Mouse (Mus musculus): ENCODE measurements around the gene Gm49630.
"Not testable (repeated sequence)": the region's sequence is repeated elsewhere in the genome, so short reads cannot be mapped to it uniquely, and the experiment has no call there.

The Gm49630 gene

DNA sequence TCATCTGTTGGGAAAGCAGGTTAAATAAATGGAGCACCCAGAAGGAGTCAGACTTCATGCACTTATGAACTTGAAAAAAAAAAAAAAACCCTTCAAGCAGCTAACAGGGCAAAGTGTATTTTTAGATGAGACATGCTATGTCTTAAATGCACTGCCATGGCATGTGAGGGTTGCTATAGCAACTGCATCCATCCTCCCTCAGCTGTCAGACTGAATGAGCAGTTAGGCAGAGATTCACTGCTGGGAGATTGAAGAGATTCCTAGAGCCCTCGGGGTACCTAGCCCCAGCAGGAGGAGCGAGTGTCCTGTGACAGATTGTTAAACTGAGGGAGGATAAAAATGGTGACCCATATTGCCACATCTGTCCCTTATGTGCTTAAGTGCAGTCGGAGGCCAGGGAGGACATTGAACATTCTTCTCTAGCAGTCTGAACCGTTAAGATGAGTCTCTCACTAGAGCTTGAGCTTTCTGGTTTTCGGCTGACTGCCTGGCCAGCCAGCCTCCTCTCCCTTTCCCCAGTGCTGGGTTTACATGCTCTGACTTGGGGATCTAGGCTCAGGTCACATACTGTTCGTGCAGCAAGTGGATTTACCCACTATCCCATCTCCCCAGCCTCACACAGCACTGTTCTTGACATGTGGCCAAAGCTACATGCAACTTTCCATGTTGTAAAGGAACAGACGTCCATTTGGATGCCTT, 5.0 kb downstream of the Gm49630 start:
- not testable (repeated sequence) for DNase-seq (ENCODE audit: low spot score)

DNA sequence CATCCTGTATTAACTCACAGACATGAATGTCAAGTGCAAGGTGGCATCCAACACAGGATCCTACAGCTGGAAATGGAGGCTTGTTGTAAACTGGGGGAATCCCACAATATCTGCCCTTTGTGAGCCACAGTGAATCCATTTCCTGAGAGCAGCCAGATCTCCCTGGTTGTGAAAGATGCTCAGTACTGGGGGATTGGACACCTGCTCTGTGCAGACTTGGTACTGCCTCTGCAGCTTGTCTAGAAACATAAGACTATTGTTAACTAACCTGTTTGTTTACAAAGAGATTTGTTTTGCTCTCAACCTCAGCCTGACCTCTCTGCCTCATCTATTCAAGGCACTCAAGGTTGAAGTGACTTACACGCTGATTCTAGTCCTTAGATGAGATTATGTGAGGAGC, 5.5 kb downstream of the Gm49630 start:
- not testable (repeated sequence) for DNase-seq (ENCODE audit: low spot score)

DNA sequence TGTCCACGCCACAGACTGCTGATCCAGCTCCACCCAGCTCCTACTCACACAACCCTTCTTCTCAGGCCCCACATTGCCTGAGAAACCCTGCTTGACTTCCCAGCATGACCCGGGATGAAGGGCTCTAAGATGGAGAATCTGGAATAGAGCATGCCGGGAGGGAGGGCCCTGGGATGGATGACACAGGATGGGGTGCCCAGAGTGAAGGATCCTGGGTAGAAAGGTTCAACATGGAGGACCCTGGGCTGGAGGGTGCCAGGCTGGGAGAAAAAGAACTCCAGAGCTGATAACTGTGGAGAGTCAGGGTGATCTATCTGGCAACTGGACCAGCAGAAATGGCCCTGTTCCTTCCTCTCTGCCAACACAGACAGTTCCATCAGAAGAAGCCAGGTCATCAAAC, 6.2 kb downstream of the Gm49630 start:
- not testable (repeated sequence) for DNase-seq (ENCODE audit: low spot score)

DNA sequence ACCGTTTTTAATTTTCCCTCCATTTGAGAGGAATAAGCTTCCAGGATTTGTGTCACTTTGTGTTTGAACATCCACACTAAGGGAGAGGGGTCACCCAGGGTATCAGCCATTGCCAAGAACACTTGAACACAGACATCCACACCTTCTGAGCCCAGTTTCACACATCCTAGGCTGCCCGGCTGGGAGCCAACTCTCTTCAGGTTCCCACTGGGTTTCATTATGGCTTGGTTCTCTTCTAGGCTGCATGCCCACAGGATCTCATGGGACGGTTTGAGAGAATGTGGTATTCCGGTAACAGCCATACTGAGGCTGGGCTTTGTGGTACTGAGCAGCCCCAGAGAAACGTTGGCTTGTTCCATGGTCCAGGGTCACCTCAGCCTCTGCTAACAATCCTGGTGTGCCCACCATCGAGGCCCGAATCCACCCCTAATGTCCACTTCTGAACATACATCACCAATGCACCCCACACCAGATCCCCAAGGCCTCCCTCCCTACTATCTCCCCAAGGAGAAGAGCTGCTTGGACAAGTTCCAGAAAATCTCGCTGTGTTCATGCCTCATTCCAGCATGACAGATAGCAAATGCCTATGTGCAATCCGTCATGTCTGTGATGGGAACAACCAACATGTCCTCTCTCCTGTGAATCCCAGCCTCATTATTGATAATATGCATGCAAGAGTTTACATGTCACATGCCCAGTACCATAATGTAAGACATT, 10.9 kb downstream of the Gm49630 start:
- not testable (repeated sequence) for DNase-seq (ENCODE audit: low spot score)

DNA sequence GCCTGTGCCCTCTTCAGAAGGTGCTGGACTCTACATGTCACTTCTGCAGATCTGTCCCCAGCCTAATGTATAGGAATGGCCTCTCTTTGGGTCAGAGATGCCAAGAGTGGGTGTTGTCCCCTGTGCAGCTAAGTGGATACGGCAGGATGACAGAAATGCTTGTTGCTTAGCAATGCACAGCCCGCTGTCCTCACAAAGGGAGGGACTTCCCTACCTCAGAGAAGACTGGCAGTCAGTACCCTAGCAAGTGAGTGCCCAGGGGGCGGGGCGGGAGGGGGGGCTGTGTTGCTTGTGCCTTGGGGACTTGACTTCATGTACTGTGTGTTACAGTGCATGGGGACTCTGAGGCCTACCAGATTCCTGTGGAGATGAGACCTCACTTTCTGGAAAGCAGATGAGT, 12.0 kb downstream of the Gm49630 start:
- not testable (repeated sequence) for DNase-seq (ENCODE audit: low spot score)

DNA sequence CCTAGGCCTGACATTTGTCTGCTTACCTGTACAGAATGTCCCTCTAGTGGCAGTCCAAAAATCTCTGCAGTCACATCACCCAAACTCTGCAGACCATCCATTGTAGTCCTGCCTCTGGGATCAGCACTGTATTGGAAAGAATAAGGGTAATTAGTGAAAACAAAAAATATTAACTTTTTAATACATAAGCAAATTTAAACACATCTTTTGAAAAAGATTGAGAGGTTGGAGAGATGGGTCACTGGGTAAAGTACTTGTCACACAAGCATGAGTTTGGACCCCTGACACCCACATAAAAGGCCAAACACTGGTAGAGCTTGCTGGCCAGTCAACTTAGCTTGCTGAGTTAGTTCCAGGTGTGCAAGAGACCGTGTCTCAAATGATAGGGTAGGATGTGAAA, 19.2 kb downstream of the Gm49630 start, which contains the start of gene Ttll2:
TSS of gene Ttll2 (minus strand) at position 101 of the 400 bp plus-strand sequence.
- DNase-seq (ENCODE audit: low spot score), result not testable (repeated sequence)

DNA sequence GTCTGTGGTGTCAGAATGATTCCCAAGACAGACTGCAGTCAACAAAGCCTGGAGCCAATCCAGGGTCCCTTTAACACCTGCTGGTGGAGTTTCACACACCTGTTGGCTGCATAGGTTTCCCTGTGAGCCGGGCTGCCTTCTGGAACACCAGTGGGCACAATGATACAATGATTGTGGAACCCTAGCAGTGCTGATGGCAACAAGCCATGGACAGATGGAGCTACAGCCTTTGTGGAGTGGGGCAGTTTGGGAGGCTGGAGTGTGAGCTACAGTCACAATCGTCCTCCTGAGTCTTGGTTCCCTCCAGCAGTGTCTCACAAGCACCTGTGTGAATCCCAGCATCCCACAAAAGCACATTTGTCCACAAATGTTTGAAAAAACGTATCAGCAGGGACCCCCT, 23.0 kb downstream of the Gm49630 start:
- DNase-seq (ENCODE audit: low spot score), result not testable (repeated sequence)

DNA sequence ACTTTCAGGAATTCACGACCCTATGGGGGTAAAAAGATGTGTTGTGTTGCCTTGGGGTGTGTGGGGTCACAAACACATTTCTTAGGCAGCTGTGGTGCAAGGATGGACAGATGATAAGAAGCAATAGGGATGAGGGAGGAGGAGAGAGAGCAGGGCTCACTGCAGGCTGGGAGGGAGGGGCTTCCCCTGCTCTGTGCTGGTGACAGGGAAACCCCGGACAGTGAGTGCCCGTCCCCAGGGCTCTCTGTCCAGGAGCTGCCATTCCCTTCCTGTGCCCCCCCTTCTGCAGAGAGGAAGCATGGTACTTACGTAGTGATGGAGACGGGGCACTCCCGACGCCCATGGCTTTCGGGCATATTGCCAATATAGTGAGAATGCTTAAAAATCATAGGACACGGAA, 34.4 kb downstream of the Gm49630 start:
- not testable (repeated sequence) for DNase-seq (ENCODE audit: low spot score)

DNA sequence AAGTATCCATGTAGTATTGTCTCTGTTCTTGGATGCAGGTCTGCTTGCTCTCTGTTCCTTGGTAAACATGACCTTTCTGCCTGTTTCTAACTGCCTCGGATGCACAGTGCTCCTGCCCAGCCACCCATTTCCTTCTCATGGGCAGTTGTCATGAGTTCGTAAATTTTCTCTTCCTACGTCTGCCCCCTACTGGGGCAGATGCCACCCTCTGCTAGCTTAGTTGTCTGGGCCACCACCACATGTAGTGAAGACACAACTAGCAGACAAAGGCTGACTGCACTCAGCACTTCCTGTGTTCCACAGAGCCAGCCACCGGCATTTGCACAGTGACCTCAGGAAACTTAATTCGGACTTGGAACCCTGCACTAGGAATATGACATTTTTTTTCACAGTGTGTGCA, 39.0 kb downstream of the Gm49630 start:
- not testable (repeated sequence) for DNase-seq (ENCODE audit: low spot score)

DNA sequence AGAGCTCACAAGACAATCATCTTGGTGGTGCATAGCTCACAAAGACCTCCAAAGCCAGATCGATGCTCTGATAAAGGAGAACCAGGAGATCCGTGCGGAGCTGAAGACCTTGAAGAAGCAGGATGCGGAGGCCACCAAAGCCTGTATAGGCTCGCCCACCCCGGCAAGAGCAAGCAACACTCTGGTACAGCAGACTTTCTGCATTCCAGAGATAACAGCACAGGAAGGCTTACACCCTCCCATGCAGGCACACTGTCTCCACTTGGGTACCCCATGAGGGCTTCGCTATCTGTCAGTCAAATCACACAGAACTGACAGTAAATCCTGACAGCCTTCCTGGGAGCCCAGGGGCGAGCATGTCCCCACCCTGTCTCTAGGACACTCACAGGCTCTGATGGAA, 45.4 kb downstream of the Gm49630 start:
- not testable (repeated sequence) for DNase-seq (ENCODE audit: low spot score)

DNA sequence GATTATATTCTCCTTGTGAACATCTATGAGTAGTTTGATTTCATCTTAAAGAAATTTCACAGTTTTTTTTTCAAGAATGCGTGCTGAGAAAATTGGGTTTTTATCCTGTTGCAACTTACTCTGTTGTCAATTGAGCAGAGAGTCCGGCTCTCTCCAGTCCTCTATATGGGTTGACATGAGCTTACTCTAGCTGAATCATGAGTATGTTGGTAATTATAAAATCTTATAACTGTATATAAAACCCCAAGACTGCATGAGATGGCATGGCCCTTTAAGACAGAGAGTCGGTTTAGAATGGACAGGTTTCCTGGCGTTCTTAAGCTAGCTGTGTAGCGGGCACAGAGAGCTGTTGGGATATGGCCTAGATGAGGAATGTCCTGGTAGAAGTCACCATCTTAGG, 47.4 kb downstream of the Gm49630 start, which contains the start of gene Tcp10a:
TSS of gene Tcp10a (plus strand) at position 301 of the 400 bp plus-strand sequence.
- DNase-seq (ENCODE audit: low spot score), result not testable (repeated sequence)

DNA sequence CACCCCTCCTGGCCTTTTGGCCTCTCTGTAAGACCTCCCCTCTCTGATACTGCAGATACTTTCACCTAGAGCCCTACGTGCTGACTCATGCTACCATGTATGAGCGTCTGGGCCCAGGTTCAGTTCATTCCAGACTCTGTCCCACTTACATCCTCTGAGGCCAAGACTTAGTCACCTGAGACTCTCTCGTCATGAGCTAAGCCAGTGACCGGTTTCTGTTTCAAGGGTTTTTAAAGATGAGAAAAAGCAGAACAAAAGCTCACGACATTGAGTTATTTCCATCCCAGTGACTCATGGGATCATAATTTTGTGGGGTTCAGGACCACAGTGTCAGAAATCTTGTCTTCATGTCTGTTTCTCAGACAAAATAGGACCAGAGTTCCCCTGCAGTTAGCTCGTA, 52.0 kb downstream of the Gm49630 start:
- DNase-seq (ENCODE audit: low spot score), result not testable (repeated sequence)

DNA sequence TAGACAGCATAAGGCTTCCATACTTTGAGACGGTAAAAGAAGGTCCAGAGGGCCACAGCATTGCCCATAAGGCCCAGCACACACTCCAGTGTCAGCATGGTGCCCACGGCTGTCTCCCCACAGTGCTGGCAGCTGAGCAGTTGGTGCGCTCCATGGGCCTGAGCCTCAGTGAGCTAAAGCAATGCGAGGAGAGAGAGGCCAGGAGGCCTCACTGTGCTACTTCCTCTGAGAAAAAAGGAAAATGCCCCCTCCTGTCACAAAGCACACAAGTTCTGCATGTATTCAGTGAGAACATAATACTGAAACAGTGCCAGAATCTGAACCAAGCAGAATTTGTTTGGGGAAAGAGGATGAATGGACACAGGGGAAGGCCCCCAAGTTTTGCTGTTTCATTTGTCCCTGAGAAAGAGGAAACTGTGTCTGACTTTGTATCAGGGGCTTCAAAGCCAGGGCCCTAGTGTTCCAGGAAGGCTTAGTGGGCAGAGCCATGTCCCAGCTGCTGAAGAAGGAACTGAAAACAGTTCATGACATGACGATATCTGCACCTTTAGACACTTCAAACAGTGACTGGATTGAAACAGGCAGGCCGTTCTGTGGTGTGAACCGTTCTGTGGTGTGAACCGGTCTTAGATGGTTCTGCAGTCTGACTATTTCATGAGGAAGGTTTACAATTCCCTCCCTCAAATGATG, 55.9 kb downstream of the Gm49630 start:
- DNase-seq (ENCODE audit: low spot score), result not testable (repeated sequence)

DNA sequence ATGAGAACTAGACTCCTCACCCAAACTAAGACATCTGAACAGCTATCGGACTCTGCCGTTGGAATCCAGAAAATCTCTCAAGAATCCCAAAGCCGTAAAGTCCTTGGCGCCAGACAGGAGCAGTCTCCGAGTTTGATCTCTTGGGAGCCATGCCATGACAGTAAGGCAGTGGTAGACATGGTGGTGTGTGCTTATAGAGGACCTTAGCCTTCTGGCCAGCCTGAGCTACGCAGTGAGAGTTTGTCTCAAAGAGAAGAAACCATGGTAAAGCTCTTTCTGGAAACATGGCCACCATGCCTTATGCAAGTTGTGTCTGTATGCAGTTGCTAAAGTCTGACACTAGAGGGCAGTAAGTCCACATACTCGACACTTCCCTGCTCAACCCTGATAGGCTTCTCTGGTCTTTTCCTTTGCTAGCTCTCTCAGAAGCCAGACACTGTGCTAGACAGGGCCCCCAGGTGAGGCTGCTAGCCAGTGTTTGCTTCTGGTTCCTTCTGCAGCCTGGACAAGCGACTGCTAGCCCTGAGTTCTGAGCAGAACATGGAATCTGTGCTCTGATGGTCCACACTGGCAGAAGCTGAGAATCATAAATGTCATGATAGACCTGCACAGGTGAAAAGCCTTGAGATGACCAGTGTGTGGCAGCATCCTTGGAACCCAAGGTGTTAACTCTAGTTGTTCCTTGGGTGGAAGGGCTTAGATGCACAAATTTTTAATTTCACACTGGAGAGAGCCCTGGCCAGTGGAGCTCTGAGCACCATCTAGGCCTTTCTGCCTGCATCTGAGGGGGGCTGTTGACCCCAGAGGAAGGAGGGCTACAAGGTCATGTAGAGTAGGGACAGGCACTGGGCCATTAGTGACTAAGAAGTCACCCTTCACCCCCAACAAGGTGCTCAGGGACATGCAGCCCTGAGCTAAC, 65.2 kb downstream of the Gm49630 start:
- not testable (repeated sequence) for DNase-seq (ENCODE audit: low spot score)
